Mouse (Mus musculus) heart, postnatal 36 days (tissue): ENCODE measurements at regions not wholly inside any gene's neighbourhood (a gene's known extent, or its start where the extent isn't known, plus 50 kb on each side); places are given as distances from the start of the nearest gene placed in this dataset.
A peak's percentile ranks its signal among the peaks of the same experiment; 100 is the strongest.

Source experiments
- DNase-seq, 2 experiments: peaks; one replicate each; pipeline ENCODE4 v3.0.0; 2021 to 2022
- intact Hi-C: fragments of 180-260 bp; cut with DNase I; formaldehyde crosslinking; loops from one replicate; pipeline ENCODE4 v1.15.1; 2025

DNA sequence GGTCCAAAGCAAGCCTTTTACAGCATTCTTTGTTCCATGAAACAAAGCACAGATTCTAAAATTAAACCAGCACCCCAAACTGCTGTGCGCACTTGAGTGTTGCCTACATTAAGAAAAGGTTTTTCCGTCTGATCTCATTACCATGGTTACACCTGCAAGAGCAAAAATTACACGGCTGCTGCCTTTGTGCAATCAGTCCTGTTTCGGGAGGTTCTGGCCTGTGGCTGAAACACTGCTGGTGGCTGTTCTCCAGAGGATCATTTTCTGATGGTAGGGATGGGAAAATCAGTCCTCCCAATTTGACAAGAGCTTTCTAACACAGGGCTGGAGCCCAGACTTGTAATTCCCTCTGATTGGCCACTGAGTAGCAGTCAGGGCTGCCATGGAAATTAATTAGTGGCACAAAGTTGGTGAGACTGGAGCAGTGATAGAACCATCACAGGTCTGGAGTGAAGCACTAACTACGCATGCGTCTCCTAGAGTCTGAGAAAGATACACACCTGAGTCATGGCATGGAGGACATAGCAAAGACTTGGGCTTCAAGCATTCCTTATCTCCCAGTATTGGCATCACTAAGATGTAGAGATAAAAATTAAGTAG, 114.8 kb upstream of the Fam49a start:
- DNase-seq, result no peak
- intact Hi-C loops, result loop anchor here (10.0 kb wide), 2 partner anchors 792 to 832 kb away; no protein-coding TSS in a partner anchor

DNA sequence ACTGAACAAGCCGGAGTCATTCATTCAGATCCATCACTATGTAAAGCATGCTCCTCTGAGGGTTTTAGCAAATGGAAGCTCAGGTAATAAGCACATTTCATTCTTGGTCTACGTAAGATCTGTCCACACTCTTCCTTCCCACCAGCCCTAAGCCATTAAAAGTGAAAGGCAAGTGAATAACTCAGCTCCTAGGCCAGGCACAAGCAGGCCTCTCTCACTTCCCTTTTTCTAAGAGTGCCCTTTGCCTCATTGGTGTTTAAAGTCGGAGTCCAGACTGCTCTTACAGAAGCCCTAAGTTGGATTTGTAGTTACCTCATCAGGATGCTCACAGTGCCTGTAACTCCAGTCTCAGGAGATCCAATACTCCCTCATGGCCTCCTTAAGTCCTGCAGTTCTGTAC, 114.1 kb upstream of the Fam49a start:
- DNase-seq, result no peak
- intact Hi-C loops, result loop anchor here (10.0 kb wide), 2 partner anchors 793 to 833 kb away; no protein-coding TSS in a partner anchor

DNA sequence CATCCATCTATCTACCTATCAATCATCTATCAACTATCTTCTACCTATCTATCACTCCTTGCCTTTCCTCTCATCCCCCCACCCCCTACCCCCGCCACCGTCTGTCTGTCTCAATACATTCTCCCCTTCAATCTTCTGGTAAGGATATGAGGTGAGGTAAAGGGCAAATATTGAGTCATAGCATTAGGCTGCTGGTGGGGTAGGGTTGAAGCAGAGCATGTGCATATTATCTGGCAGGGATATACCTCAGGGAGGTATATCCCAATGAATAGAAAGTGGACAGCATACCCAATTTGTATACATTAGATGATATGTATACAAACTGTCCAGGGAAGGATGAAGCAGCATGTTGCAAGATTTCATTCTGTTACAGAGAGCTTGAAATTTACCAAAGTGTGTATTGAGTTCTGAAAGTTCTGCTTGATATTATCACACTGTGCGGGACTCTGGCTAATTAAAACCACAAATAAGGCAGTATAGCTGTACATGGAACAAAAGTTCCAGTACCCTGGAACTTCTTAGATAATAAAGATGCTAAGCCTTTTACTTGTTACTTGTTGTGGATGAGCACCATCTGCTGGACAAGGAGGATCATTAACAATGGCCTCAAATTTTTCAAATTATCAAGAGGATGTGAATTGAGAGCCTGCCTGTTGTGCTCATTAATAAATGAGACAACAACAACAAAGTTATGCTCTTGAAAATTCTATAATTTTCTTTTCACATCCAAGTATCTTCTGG, 113.1 kb upstream of the Fam49a start:
- intact Hi-C loops, result loop anchor here (10.0 kb wide), 2 partner anchors 794 to 834 kb away; no protein-coding TSS in a partner anchor
- DNase-seq, result no peak

DNA sequence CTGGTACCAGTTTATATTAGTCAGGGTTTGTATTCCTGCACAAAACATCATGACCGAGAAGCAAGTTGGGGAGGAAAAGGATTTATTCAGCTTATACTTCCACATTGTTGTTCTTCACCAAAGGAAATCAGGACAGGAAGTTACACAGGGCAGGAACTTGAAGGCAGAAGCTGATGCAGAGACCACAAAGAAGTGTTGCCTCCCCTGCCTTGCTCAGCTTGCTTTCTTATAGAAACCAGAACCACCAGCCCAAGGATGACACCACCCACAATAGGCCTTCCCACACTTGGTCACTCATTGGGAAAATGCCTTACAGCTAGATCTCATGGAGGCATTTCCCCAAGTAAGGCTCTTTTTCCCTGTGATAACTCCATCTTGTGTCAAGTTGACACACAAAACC, 97.5 kb upstream of the Fam49a start:
- DNase-seq, result no peak
- intact Hi-C loops, result no loop called here

DNA sequence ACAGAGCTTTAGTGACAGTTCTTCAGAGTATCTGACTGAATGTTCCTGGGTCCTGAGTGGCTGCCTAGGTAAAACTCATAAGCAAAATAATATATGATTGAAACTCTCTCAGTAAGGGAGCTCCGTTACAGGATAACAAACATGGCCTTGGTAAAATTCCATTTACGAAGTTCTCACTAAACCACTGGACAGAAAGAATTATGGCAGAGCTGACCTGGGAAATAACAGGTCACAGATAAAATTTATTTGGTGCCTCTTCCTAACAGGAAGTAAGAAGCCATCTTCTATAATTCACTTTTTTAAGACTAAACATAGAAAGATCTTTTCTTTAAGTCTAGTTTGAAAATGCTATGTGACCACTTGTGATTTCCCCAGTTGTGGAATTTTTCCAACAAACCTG, 91.4 kb upstream of the Fam49a start:
- DNase-seq, result no peak
- intact Hi-C loops, result loop anchor here (10.0 kb wide), 1 partner anchor 54 kb away; no protein-coding TSS in a partner anchor

DNA sequence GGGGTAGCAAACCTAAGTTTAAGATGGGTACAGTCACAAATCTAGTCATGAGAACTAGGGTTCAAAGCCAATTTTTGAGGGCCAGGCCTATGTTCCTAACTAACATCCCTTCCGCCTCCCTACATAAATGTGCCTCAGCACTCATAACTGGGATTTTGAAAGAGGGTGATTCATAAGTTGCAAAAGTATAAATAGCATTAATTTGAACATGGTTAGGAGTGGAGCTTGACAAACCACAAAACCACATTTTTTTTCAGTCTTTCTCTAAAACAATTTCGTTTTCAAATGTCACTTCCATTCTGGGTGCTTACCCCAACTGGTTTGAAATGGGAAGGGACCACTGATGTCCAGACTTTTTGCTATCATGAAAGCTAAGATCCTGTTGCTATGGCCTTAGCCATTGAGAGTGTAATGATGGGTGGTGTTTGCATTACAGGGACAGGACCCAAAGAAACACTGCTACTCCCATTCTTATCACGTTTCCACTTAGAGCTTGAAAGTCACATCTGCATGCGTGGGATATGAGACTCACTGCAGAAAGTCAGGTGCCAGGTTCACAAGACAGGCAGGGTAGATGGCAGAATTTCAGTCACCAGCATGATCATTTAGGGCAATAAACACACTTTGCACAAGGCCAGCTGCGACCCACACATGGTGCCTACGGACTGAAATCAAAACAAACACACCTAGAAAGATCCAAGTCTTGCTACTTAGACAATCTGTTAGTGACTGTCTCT, 89.7 kb upstream of the Fam49a start:
- intact Hi-C loops, result loop anchor here (10.0 kb wide), 1 partner anchor 53 kb away; no protein-coding TSS in a partner anchor
- no peak for DNase-seq

DNA sequence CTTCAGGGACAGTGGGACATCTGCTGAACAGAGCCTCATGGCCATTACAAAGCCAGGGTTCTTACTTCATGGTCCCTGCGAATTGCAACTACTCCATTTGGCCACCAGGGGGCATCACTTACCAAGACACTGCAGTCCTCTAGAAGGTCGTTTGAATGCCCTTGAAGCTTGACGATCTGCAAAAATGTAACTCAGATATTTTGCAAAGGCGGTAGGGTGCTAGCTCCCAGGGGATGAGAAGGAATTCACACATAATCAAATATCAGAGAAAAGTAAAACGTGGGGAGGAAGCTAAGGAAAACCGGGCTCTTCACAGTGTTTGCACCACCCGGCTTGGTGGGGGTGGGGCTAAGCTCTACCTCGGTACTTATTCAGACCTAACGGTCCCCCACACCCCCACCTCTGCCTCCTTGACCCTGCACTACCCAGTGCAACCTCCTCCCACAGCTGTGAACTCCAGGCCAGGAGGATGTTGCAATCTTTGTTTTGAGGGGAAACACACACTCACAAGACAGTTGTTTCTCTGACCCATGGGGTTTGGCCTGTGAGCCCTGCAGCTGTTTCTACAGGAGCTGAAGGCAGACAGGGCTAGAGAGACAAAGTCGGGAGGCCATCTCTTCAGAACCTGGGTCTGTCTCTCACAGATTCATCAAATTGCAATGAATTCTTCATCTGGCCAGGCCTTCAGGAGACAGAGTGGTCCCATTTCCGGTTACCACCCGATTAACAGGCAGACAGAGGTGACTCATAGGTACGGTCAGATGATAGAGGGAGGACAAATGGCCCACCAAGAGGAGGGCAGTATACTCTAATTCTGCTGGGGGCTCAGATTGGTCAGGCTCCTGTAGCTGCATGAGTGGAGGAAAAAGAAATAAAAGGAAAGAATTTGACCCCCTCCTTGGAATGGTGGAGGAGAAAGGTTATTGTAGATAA, 85.3 kb upstream of the Fam49a start:
- intact Hi-C loops, result loop anchor here (1.0 to 10.0 kb wide), 4 partner anchors 48 to 221 kb away; partner anchors contain the start of gene Fam49a
- DNase-seq, result peak; percentile 76 to 80

DNA sequence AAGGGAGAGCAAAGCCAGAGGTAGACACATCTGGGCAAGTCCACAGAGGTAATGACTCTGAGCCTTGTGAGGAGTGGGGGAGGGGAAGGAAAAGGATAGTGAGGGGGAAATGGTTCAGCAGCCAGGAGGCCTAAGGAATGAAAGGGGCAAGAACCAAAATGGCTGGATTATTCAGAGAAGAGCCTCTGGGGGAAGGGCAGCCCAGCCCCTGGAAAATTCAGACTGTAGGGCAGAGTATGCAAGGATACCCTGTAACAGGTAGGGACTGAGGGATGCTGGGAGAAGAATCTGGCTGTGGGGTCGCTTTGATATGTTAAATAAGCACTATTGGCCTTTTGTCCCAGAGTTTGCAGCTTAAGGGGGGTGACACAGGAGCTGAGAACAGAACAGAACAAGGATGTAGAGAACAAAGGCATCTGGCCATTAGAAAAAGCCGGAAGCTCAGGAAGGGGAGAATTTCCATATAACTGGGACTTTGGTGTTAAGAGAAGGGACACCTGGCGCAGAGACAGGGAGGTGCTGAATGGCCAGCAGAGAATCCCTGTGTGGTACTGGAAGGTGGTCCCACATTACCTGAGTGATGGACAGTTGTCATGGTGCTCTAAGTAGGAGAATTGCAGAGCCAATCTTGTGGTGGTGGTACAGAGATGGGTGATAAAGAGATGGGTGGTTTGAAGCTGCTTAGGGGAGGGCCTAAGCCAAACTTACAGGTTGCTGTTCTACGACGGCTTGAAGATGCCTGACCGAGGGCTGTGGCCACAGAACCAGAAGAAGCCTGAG, 84.5 kb upstream of the Fam49a start:
- intact Hi-C loops, result loop anchor here (2.0 to 10.0 kb wide), 3 partner anchors 47 to 220 kb away; partner anchors contain the start of gene Fam49a

DNA sequence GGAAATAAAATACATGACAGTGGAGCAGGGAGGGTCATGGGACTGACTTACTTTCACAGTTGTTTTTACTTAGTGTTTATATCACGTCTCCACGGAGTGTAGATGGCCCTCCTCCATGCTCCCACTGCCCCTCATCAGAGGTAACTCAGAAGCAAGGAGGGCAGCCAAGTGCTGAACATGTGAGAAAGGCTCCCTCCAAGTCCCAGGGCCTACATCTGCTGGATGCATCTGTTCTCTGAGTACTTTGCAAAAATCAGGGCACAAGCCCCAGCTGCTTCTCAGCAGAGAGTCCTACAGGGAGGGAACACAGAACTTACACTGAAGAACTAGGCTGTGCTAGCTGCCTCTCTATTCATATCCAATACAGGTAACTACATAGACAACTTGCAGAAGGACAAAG, 83.5 kb upstream of the Fam49a start:
- intact Hi-C loops, result loop anchor here (5.0 to 10.0 kb wide), 2 partner anchors 46 to 219 kb away; no protein-coding TSS in a partner anchor
- DNase-seq, result peak; percentile 40 to 45

More for the DNA sequence above, 84.5 kb upstream of the Fam49a start:
- DNase-seq, result no peak

DNA sequence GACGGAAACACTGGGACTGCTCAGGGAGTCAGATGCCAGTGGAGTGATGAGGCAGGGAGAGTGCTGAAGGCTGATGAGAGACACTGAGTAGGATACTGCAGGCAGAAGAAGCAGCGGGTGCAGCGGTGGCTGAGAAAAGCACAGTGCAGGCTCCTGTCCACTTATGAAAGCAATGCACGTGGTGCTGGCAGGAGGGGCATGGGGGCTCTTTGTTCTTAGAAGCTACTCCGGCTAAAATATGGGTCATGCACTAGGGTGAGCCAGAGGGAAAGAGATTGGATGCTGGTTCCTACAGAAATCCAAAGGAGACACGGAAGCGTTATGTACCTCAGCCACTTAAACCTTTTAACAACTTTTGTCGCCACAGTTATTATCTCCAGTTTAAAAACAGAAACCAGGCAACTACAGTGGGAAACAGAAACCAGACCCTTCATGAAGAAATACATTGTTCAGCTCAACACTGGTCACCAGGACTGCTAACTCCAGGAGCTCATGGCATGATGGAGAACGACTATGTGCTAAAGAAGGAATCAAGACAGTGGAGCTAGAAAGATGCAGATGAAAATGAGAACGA, 82.6 kb upstream of the Fam49a start:
- peak; percentile 29 to 37 for DNase-seq
- intact Hi-C loops, result loop anchor here (5.0 to 10.0 kb wide), 2 partner anchors 45 to 218 kb away; no protein-coding TSS in a partner anchor

DNA sequence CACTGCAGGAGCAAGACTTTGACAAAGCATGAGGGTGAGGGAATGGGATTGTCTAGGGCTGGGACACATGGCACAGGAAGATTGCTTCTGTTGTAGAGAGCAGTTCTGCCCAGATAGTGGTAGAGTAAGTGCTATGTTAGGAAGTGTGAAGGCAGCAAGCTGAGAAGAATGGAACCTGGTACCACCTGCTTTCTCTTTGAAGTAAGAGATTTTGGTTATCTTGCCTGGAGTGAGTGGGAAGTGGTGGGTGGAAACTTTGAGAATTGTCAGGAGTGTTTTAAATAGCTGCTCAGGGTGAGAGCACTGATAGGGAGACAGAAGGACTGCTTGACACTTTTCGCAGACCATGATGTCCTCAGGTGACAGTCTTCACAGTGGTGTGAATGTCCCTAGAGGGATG, 81.0 kb upstream of the Fam49a start:
- intact Hi-C loops, result no loop called here
- no peak for DNase-seq

DNA sequence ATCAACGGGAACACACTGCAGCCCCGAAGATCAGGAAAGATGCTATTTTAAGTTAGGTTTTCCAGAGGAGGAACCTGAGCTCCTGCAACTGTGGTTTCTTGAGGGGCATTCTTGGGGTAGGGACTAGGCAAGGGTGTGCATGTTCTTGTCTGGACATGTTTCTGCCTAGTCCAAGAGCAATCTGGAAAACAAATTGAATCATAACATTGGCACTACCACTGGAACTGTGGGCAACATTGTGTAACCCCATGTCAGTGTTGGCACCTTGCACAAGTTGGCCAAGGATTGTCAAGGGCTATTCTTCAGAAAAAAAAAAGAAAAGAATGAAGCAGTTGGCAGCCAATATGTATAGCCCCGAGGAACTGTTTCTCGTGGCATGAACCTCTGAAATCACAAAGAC, 80.3 kb upstream of the Fam49a start:
- intact Hi-C loops, result no loop called here

DNA sequence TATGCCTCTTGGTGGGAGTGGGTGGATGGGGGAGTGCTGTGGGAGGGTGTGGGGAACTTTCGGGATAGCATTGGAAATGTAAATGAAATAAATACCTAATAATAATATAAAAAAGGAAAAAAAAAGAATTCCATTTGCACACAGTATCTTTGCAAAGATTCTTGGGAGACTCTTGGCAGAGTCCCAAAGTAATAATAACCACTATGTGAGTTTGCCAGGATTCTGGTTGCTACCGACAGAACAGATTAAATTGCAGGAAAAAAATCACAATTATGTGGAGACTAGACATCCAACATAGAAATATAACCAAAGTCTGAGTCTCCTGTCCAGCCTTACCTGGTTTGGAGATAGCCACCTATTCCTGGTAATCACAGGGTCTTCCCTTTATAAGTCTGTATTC, 75.6 kb upstream of the Fam49a start:
- intact Hi-C loops, result no loop called here
- no peak for DNase-seq

More for the DNA sequence above, 80.3 kb upstream of the Fam49a start:
- no peak for DNase-seq

DNA sequence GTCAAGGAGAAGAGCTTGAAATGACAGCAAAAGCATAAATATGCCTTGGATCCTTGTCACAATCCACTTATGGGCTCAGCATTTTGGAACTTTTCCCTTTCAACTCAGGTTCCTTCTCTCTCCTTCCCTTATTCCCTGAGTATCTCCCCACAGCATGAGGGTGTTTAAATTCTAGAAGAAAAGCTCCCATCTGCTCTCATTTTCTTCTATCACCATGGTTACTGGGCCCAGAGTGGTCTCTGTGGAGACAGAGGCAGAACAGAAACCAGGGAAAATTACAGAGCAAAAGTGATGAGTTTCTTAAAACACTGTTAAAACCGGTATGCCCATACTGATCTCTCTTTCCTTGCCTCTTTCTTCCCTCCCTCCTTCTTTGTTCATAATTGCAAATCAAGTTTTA, 66.9 kb upstream of the Fam49a start:
- intact Hi-C loops, result no loop called here
- DNase-seq, result no peak

DNA sequence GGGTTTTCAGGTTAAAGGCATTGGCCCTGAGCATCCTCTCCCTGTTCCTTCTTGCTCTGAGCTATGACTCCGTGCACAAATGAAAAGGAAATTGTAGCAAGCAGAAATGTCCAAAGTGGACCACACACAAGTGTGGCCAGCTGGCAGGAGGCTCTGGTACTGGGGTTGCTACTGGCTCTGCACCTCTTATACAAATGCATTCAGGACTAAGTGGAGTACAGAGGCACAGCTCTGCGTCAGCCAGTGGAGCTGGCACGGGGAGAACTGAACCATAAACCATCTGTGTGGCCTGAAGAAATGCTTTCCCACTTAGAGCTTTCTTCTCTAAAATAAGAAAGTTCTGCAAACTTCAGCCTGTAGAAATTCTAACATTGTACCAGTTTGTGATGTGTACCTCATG, 65.3 kb upstream of the Fam49a start:
- DNase-seq, result no peak
- intact Hi-C loops, result no loop called here

DNA sequence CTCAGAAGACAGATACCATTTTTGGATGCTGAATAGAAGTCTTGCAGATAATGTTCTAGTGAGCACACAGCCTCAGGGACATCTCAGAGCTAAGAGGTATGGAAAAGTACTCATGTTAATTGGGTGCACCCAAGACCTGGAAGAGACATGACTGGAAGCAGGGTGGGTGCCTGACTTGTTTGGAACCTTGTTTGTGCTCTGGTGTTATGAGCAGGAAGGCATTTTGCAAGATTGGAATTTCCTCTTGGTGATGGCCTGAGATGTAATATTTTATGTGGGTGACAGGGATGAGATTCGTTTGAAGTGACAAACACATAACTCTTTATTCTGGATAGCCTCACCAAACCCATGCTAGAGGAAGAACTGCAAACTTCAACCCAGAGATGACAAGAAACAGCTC, 53.7 kb upstream of the Fam49a start:
- DNase-seq, result no peak
- intact Hi-C loops, result no loop called here
